12 mouse cellular contexts compared by ENCODE assay signal in genomic region chr5:139083841-139084240, GRCm38 (mm10).
DNase-seq lines count a peak whose midpoint lies in the region; TF ChIP-seq lines count a peak whose summit lies in the region.
"Had no signal": no experiment of that assay in that cellular context is flagged by ENCODE, and none has a peak within 500 bp of the region (broad histone marks: within the 10 kb centered on the region; RNA-seq: fewer than 3 reads in every experiment).

No protein-coding gene starts in this region.

- H3K27ac ChIP-seq in kidney, adult 2 months (ENCODE audit: insufficient read depth, low read depth, low read length): no peak overlapping the region
- H3K27ac ChIP-seq: forebrain, embryonic 13.5 days; limb, embryonic 12.5 days had no signal

- no peak for TF ChIP-seq POLR2A in kidney, adult 2 months (IDR thresholded peaks at IDR 0.05; ENCODE audit: low read depth, low read length)

- no peaks in the 10 kb centered on the region for H3K36me3 ChIP-seq in kidney, adult 2 months (ENCODE audit: control insufficient read depth, insufficient read depth, low read length)
- H3K36me3 ChIP-seq: limb, embryonic 12.5 days had no signal

- intact Hi-C loops in heart, postnatal 25 days (cut with DNase I): loop anchor here (2.0 kb wide), 1 partner anchor 235 kb away; no protein-coding TSS in a partner anchor

- peaks cover 4% of the 10 kb centered on the region; the same call in 1 of the 2 replicates for H3K4me1 ChIP-seq in kidney, adult 2 months (ENCODE audit: control insufficient read depth, insufficient read depth, low read length)

- H3K4me3 ChIP-seq in kidney, adult 2 months (ENCODE audit: insufficient read depth, low read depth, low read length): no peak overlapping the region
- H3K4me3 ChIP-seq: forebrain, embryonic 13.5 days; limb, embryonic 12.5 days had no signal

- H3K27me3 ChIP-seq in kidney, adult 2 months (replicated peaks; ENCODE audit: control insufficient read depth, insufficient read depth, low read length): no peaks in the 10 kb centered on the region
- H3K27me3 ChIP-seq: forebrain, embryonic 13.5 days; limb, embryonic 12.5 days had no signal

- no peak for TF ChIP-seq CTCF in kidney, adult 2 months (conservative IDR thresholded peaks at IDR 0.05; ENCODE audit: insufficient read depth, insufficient read length, low read depth, low read length)

- WGBS in kidney, adult 2 months: 71% methylated on average over 4 of the region's 4 CpGs

- DNase-seq in kidney, adult 2 months: peak; percentile 6
- DNase-seq in kidney, postnatal 10 days: no peak
- peak; percentile 62 for DNase-seq in cerebellum, adult 9-10 months
- DNase-seq in heart, adult 8-10 months (ENCODE audit: low spot score): peak; percentile 64
- peak; percentile 22 for DNase-seq in heart, postnatal 25 days (ENCODE audit: low spot score)
- no peak for DNase-seq in yolk sac, embryonic 10.5 days (ENCODE audit: low spot score)
- DNase-seq in layer of hippocampus, postnatal 14 days (ENCODE audit: low spot score in 2 of 2): no peak
- no peak for DNase-seq in kidney, adult 9 months
- DNase-seq: lung, embryonic 14.5 days; right cerebral cortex, postnatal 14 days had no signal

Comparison
In these comparisons a context has a peak if more than half of its experiments do, and no peak if none do; other contexts are left out.
1. DNase-seq: peak in kidney, adult 2 months (single experiment), cerebellum, adult 9-10 months (single experiment), heart, adult 8-10 months (single experiment) and heart, postnatal 25 days (single experiment); none in kidney, postnatal 10 days (single experiment), yolk sac, embryonic 10.5 days (single experiment), layer of hippocampus, postnatal 14 days (0 of 2) and kidney, adult 9 months (single experiment).